Mouse (Mus musculus) midbrain, embryonic 11.5 days (tissue): Measurements from ENCODE around the gene Olfr30. TPM values are rescaled to one million over a fixed set of nuclear protein-coding genes. Genes with fewer than 3 reads are reported as not detected.
"Not testable (repeated sequence)": the region's sequence is repeated elsewhere in the genome, so short reads cannot be mapped to it uniquely, and the experiment has no call there.

Experiments
- ATAC-seq: fragments of 200-750 bp; cut with Nextera tagmentation; 2 replicates; pipeline ENCODE4 v1.8.0; 2017; ENCODE audit warnings: moderate TSS enrichment, moderate library complexity; ENCODE audit not compliant: low FRiP score
- DNase-seq: peaks from one replicate; pipeline ENCODE4 v3.0.0; 2015; ENCODE audit warnings: low spot score; ENCODE audit errors: missing footprints
- H3K27ac ChIP-seq: fragments of 300-500 bp; sonication (generic); 2 replicates; pipeline ENCODE4 v1.5.1; 2014; ENCODE audit warnings: low read depth, low read length
- H3K27me3 ChIP-seq: fragments of 300-500 bp; sonication (generic); 2 replicates; pipeline ENCODE4 v1.6.1; 2014; ENCODE audit warnings: mild to moderate bottlenecking, low read length, moderate library complexity, mixed read lengths; ENCODE audit not compliant: control insufficient read depth, insufficient read depth
- H3K36me3 ChIP-seq: fragments of 300-500 bp; sonication (generic); 2 replicates; pipeline ENCODE4 v1.6.1; 2014; ENCODE audit warnings: mild to moderate bottlenecking, low read length, moderate library complexity, mixed read lengths; ENCODE audit not compliant: control insufficient read depth, insufficient read depth
- H3K4me1 ChIP-seq: fragments of 300-500 bp; sonication (generic); 2 replicates; pipeline ENCODE4 v1.6.1; 2014; ENCODE audit warnings: low read length; ENCODE audit not compliant: control insufficient read depth, insufficient read depth
- H3K4me2 ChIP-seq: fragments of 300-500 bp; sonication (generic); 2 replicates; pipeline ENCODE4 v1.6.1; 2014; ENCODE audit warnings: mild to moderate bottlenecking, moderate library complexity
- H3K4me3 ChIP-seq: fragments of 300-500 bp; sonication (generic); 2 replicates; pipeline ENCODE4 v1.5.1; 2014; ENCODE audit warnings: low read depth, low read length
- H3K9ac ChIP-seq: fragments of 300-500 bp; sonication (generic); 2 replicates; pipeline ENCODE4 v1.6.1; 2014; ENCODE audit warnings: low read length
- H3K9me3 ChIP-seq: fragments of 300-500 bp; sonication (generic); 2 replicates; pipeline ENCODE4 v1.6.1; 2016; ENCODE audit warnings: low read length; ENCODE audit not compliant: control insufficient read depth
- WGBS: fragments of 180-500 bp; shearing (Covaris S2); extraction: QIAGEN DNeasy Blood & Tissue Kit; methylation state at CpG from one replicate; pipeline ENCODE4 v1.1.7; 2014; 5-methylcytosine and 5-hydroxymethylcytosine counted together
- polyA plus RNA-seq: library from polyadenylated mRNA; unstranded; fragments of >200 nt; fragmentation: Nextera tagmentation; extraction: Ambion mirVana; gene quantifications from 2 replicates; pipeline ENCODE4 v1.2.1, GENCODE M21; 2014

The Olfr30 gene
- polyA plus RNA-seq, result not detected in 2 replicates

DNA sequence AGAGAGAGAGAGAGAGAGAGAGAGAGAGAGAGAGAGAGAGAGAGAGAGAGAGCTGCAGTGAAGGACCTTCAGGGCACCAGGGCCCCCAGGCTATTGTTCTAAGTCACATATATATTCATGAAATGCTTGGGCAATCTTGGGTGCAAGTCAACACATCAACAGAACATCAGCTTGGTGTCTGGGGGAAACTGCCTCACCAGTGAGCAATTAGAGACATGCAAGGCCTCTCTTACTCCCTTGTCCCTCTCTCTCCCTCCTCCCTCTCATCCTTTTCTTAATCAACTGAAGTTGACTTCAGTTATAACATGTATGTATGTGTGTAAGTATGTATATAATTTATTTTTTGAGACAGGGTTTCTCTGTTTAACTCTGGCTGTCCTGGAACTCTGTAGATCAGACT is at the start of gene Olfr30:
Gene Olfr30 (minus strand): TSS at position 101 of the 400 bp plus-strand sequence.
- no peaks in the 10 kb centered on the region for H3K4me1 ChIP-seq
- no peaks in the 10 kb centered on the region for H3K9me3 ChIP-seq
- DNase-seq (no peak), ATAC-seq (no peak)
- no peaks in the 10 kb centered on the region for H3K36me3 ChIP-seq
- no peak within 1 kb of the TSS for H3K4me3 ChIP-seq
- no peaks in the 10 kb centered on the region for H3K27me3 ChIP-seq
- no peak within 1 kb of the TSS for H3K27ac ChIP-seq
- no peak within 1 kb of the TSS for H3K9ac ChIP-seq
- no peak within 1 kb of the TSS for H3K4me2 ChIP-seq

DNA sequence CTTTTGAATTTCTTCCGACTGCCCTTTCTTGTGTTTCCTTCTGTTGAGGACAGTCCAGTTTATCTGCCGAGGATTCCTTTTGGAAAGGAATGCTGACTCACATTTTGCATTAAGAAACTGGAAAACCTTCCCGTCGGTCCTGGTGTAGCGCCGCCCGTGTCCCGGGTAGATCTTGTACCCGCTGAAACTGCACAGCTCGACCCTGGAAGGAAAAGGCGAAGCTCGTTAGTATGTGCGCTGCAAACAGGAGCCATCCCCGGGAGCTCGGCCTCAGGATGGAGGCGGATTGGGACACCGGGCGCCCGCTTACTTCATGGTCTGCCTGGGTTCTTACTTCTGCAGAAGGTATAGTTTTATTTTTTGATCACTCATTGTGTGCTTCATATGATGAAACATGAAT is 47.0 kb upstream of the Olfr30 start:
- not testable (repeated sequence) for DNase-seq, H3K9ac ChIP-seq, H3K4me3 ChIP-seq, H3K4me1 ChIP-seq, H3K9me3 ChIP-seq, H3K27me3 ChIP-seq, H3K27ac ChIP-seq, H3K4me2 ChIP-seq, ATAC-seq, H3K36me3 ChIP-seq
- 87% methylated on average over 19 of the region's 19 CpGs for WGBS

DNA sequence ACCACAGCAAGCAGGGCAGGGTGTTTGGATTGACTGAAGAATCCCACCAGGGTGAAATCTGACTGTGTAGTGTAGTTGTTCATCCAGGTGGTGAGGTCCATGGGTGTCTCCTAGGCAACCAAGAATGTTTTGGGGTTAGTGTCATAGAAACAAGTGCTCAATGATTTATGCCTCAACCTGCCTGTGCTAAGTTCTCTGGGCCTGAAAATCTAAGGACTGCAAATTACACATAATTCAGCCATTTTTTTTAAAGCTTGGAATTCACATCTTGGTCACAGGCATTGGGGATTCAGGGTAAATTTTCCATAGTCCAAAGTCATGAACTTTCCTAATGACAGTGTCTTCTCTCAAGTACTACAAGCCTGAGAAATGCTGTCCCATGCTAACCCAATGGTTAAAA is 40.4 kb upstream of the Olfr30 start, which contains the start of gene Olfr331:
Gene Olfr331 (minus strand): TSS at position 101 of the 400 bp plus-strand sequence.
- ATAC-seq, H3K27ac ChIP-seq, H3K9ac ChIP-seq, H3K4me3 ChIP-seq, H3K27me3 ChIP-seq, H3K4me1 ChIP-seq, DNase-seq, H3K4me2 ChIP-seq, H3K36me3 ChIP-seq, H3K9me3 ChIP-seq: not testable (repeated sequence)

DNA sequence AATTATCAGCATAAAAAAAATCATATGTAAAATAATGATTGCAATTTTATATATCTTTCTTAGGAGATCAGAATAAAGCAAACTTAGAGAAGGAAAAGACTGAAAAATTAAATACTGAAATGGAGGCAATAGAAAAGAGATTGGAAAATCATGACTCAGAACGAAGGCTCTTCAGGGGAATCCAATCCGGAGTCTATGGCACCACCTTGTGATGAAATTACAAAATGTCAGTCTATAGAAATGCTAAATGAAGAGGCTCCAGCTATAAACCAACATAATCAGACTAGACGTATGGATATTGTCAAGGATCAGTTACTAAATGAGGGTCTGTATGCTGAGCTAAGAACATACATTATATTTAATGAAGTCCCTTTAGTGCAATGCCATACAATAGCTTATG is 37.2 kb upstream of the Olfr30 start:
- Histone ChIP-seq H3K4me2 (no peak overlapping the region), H3K9me3 (no peaks in the 10 kb centered on the region), H3K27ac (no peak overlapping the region), H3K4me3 (no peak overlapping the region), H3K4me1 (no peaks in the 10 kb centered on the region), H3K27me3 (no peaks in the 10 kb centered on the region), H3K36me3 (no peaks in the 10 kb centered on the region), H3K9ac (no peak overlapping the region)
- 68% methylated on average over 3 of the region's 3 CpGs for WGBS
- no peak for DNase-seq
- no peak for ATAC-seq

DNA sequence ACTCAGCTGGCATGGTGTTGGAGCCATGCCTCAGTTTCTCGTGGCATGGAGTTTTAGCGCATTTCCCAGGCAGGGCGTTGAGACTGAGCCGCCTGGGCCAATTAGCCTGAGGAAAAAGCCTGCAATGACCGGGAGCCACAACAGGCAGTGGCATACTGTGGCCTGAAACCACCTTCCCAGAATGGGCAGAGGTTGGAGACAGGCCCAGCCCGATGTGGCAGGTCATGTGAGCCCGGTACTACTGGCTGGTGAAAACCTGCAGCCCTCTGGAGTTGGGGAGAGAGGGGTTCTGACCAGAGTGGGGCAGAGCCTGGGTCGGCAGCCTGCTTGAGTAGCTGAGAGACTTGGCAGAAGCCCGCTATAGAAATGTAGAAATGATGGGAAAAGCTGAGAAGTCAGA is 36.7 kb upstream of the Olfr30 start:
- ATAC-seq, result no peak
- Histone ChIP-seq H3K4me3 (no peak overlapping the region), H3K9ac (no peak overlapping the region), H3K4me1 (no peaks in the 10 kb centered on the region), H3K27me3 (no peaks in the 10 kb centered on the region), H3K36me3 (no peaks in the 10 kb centered on the region), H3K9me3 (no peaks in the 10 kb centered on the region), H3K4me2 (no peak overlapping the region), H3K27ac (no peak overlapping the region)
- 85% methylated on average over 9 of the region's 9 CpGs for WGBS
- DNase-seq, result no peak

DNA sequence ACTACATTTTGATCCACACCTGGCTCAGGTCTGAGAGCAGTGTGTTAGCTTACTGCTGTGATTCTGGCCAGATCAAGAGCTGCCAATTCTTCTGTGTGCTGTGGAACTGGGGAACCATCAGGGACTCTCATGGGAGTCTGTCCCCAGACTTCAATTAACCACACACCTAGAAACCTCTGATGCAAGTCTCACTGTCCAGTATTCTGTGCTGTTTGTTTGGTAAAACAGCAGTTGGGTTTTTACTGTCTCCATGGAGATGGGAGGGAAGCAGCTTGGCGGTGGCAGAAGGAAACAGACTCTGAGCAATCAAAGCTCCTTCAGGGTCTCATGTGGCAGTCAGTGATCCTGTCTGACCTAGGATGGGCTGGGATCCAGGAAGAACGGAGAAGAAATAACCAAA is 30.4 kb upstream of the Olfr30 start, which contains the start of gene Olfr332:
Gene Olfr332 (minus strand): TSS at position 101 of the 400 bp plus-strand sequence.
- Histone ChIP-seq H3K9ac (no peak within 1 kb of the TSS), H3K36me3 (no peaks in the 10 kb centered on the region), H3K9me3 (no peaks in the 10 kb centered on the region), H3K4me2 (no peak within 1 kb of the TSS), H3K4me3 (no peak within 1 kb of the TSS), H3K4me1 (no peaks in the 10 kb centered on the region), H3K27me3 (no peaks in the 10 kb centered on the region), H3K27ac (no peak within 1 kb of the TSS)
- WGBS, result 75% methylated on average over 2 of the region's 2 CpGs
- DNase-seq (no peak), ATAC-seq (no peak)

DNA sequence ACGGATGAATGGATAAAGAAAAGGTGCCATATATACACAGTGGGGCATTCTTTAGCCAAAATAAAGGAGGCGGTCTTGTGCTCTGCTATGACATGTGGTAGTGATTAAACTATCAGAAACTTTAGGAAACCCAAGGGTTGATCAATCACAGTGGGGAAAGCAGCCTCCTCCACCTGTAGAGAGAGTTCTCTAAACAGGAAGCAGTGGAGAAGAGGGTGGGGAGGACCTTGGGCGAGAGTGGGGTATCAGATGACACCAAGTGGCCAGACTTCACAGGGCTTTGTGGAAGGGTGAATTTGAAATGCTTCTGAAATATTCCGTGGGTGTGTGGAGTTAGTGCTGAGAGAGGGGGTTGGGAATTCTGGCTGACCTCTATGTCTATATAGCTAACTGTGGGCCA is 8.5 kb downstream of the Olfr30 start:
- H3K4me1 ChIP-seq, result no peaks in the 10 kb centered on the region
- H3K4me3 ChIP-seq, result no peak overlapping the region
- no peak overlapping the region for H3K4me2 ChIP-seq
- no peak overlapping the region for H3K9ac ChIP-seq
- no peaks in the 10 kb centered on the region for H3K27me3 ChIP-seq
- ATAC-seq, result no peak
- H3K36me3 ChIP-seq, result no peaks in the 10 kb centered on the region
- H3K9me3 ChIP-seq, result no peaks in the 10 kb centered on the region; the same call in 1 of the 2 replicates
- DNase-seq, result no peak
- H3K27ac ChIP-seq, result no peak overlapping the region
- 70% methylated on average over 4 of the region's 4 CpGs for WGBS

DNA sequence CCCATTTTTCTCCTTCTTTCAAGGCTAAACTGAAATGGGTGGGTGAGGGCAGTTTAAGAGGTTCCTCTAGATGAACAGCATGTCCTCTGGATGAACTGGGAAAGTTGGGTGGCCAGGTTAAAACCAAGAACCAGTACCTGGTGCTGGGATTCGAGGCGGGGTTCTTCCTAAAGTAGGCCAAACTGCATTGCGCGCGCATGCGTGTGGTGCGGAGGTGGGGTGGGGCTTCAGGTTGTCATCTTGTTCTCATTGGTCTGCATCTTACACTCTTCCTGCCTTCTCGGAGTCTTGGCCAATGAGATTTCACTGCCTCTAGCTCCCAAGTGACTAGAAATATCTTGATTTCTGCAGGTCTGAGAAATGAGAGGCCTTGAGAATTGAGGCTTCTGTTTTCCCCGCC is 9.3 kb downstream of the Olfr30 start, which contains the start of gene Lypd9:
Gene Lypd9 (minus strand): TSS at position 165 of the 400 bp plus-strand sequence.
- ATAC-seq, result no peak
- no peak for DNase-seq
- H3K4me3 ChIP-seq, result no peak within 1 kb of the TSS
- H3K9me3 ChIP-seq, result no peaks in the 10 kb centered on the region; the same call in 1 of the 2 replicates
- no peak within 1 kb of the TSS for H3K9ac ChIP-seq
- H3K4me2 ChIP-seq, result no peak within 1 kb of the TSS
- no peaks in the 10 kb centered on the region for H3K27me3 ChIP-seq
- H3K27ac ChIP-seq, result no peak within 1 kb of the TSS
- H3K36me3 ChIP-seq, result no peaks in the 10 kb centered on the region
- 94% methylated on average over 9 of the region's 9 CpGs for WGBS
- no peaks in the 10 kb centered on the region for H3K4me1 ChIP-seq

DNA sequence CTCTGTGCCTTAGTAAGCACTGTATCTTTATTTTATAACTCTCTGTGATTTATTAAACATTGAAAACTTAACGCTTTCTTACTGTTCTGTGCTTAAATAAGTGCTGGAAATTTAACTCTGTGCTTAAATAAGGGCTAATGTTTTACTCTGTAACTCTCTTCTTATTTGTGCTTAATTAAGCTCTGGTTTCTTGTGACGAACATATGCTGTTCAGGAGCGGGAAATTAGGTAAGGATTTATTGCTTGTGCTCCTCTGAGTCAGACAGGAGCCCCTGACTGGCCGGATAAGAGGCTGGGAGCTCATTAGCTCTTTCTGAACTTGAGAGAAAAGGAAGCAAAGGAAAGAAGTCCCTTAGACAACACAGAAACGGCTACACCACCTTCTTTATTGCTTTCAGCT is 24.2 kb downstream of the Olfr30 start:
- DNase-seq, result no peak
- H3K9me3 ChIP-seq, result no peaks in the 10 kb centered on the region
- ATAC-seq, result no peak
- 75% methylated on average over 5 of the region's 5 CpGs for WGBS
- no peak overlapping the region for H3K27ac ChIP-seq
- H3K4me1 ChIP-seq, result no peaks in the 10 kb centered on the region
- no peak overlapping the region for H3K4me3 ChIP-seq
- H3K4me2 ChIP-seq, result no peak overlapping the region
- no peaks in the 10 kb centered on the region for H3K27me3 ChIP-seq
- H3K9ac ChIP-seq, result no peak overlapping the region
- H3K36me3 ChIP-seq, result no peaks in the 10 kb centered on the region

DNA sequence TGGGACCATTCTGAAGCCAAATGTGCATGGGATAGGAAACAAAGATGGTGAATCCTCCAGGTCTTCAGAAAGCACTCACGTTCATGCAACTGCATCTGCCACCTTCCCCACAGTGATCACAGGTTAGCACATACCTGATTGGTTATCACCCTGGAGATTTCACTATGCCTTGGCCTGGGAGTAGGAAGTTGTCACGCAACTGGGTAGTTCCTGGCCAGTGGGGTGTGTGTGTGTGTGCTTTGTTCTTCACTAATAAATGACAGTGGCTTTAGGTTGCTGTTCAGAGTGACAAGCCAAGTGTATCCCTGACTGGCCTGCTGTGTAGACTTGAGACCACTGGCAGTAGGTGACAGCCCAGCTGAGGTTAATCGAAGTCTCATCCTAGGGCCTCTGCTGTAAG is 29.8 kb downstream of the Olfr30 start, which contains the start of gene Gm12253:
Gene Gm12253 (plus strand): TSS at position 301 of the 400 bp plus-strand sequence.
- H3K9ac ChIP-seq, result no peak within 1 kb of the TSS
- DNase-seq (no peak), ATAC-seq (no peak)
- no peaks in the 10 kb centered on the region for H3K27me3 ChIP-seq
- H3K36me3 ChIP-seq, result no peaks in the 10 kb centered on the region
- 88% methylated on average over 3 of the region's 3 CpGs for WGBS
- no peaks in the 10 kb centered on the region for H3K4me1 ChIP-seq
- H3K27ac ChIP-seq, result no peak within 1 kb of the TSS
- no peak within 1 kb of the TSS for H3K4me3 ChIP-seq
- no peaks in the 10 kb centered on the region for H3K9me3 ChIP-seq
- no peak within 1 kb of the TSS for H3K4me2 ChIP-seq
